Mouse (Mus musculus): ENCODE data around the gene Cd82. TPM values are rescaled to one million over a fixed set of nuclear protein-coding genes. Genes with fewer than 3 reads are reported as not detected.

Gene Cd82
- total RNA-seq, 2 experiments from 2014 or later = 11.3 to 22.8 TPM

GRCm38 (mm10) chr2:93372097-93372571 lies 90.8 kb downstream of the Cd82 start:
- ATAC-seq (replicated peaks; ENCODE audit: poor library complexity, severe bottlenecking) = no peak

Other genes starting within 250 kb of the Cd82 start
- gene Tspan18, start 128.6 kb downstream of the Cd82 start, total RNA-seq (2014; fragmentation: Nextera tagmentation) = 0.26 TPM in 1 of 2 replicates, not detected in the other
- gene Tspan18, start 128.6 kb downstream of the Cd82 start, total RNA-seq (2017) = not detected in 2 replicates
- gene Gm10803, start 97.4 kb upstream of the Cd82 start, total RNA-seq (2014; fragmentation: Nextera tagmentation) = not detected in 2 replicates
- not detected in 2 replicates for gene Gm10803, start 97.4 kb upstream of the Cd82 start, total RNA-seq (2017)
- not detected in 2 replicates for gene Alx4, start 179.2 kb upstream of the Cd82 start, total RNA-seq (2014; fragmentation: Nextera tagmentation)
- not detected in 2 replicates for gene Alx4, start 179.2 kb upstream of the Cd82 start, total RNA-seq (2017)